Mouse (Mus musculus) gonadal fat pad, adult 2 months (tissue): ENCODE measurements around the gene Olfr1414. TPM values are rescaled to one million over a fixed set of nuclear protein-coding genes. Genes with fewer than 3 reads are reported as not detected.
A peak's percentile ranks its signal among the peaks of the same experiment; 100 is the strongest.
"Not testable (repeated sequence)": the region's sequence is repeated elsewhere in the genome, so short reads cannot be mapped to it uniquely, and the experiment has no call there.

Source experiments
- DNase-seq: peaks from one replicate; pipeline ENCODE4 v3.0.0-alpha.2; 2012; ENCODE audit warnings: low read depth
- polyA plus RNA-seq: library from polyadenylated mRNA; depleted of rRNA; stranded (reverse); fragments of >200 nt; gene quantifications from 2 replicates; pipeline ENCODE4 v1.2.3, GENCODE M21; 2012; rRNA removed

Gene Olfr1414
- polyA plus RNA-seq: 1.5 and 1.9 TPM in 2 replicates

- no peak for DNase-seq
Observed at GRCm38 (mm10) chr1:92518561-92518960, at the start of gene Olfr1414. Gene Olfr1414, minus strand, starts transcription at chr1:92518661.

GRCm38 (mm10) chr1:92545929-92546328 is 27.5 kb upstream of the Olfr1414 start:
- DNase-seq: no peak

GRCm38 (mm10) chr1:92539071-92539470 is 20.6 kb upstream of the Olfr1414 start:
- DNase-seq: no peak

- no peak for DNase-seq
Observed at GRCm38 (mm10) chr1:92536972-92537371, 18.5 kb upstream of the Olfr1414 start.

DNA sequence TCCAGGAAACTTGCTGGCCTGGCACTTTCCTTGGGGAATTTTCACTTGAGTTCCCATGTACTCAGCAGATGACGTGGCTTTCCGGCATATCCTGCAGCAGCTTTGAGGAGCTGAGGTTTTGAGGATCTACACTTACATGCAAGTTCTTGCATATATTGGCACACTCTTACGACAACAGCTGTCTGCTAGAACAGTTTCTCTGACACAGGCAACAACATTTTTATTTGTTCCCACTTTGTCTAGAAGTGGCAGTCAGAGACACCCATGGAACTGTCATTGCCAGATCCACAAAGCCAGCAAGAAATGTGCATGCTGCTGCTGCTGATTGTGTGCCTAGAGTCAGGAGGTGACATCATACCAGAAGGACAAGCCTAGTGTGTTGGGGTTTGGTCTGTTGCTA is 5.3 kb upstream of the Olfr1414 start:
- no peak for DNase-seq

GRCm38 (mm10) chr1:92521376-92521775 is 2.9 kb upstream of the Olfr1414 start:
- DNase-seq: no peak

DNA sequence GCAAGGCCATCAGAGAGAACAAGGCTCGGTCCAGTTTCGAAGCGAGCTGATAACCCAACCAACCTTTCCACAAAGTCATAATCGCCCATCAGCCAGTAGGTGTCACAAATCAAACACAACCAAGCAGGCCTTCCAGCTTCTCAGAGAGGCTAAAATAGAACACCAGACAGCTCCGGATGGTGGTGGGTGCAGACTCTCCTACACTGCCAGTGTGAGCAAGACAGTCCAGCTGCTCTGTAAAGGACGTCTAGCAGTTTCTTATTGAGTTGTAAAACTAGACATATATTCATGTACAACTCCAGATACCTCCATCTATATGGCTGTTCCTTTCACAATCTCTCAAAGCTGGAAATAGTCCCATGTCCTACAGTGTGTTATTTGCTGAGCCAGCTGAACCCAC is 585 bp upstream of the Olfr1414 start:
- DNase-seq: no peak

DNA sequence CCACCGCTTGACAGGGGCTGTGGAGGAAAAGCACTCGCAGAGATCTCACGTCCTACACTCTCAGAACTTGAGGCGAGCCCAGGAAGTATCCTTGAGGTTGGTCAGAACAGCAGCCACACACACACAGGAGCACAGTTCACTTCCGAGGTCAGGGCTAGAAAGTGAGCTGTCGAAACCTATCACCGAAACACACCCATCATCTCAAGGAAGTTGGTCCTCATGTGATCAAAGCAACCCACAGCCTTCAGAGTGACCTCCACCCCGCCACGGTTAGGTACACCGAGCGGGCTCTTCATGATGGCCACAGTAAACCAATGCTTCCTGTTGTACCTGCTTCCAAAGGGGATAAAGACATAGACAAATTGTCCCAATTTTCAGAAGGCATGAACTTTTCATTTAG is 3.1 kb downstream of the Olfr1414 start:
- DNase-seq: no peak

DNA sequence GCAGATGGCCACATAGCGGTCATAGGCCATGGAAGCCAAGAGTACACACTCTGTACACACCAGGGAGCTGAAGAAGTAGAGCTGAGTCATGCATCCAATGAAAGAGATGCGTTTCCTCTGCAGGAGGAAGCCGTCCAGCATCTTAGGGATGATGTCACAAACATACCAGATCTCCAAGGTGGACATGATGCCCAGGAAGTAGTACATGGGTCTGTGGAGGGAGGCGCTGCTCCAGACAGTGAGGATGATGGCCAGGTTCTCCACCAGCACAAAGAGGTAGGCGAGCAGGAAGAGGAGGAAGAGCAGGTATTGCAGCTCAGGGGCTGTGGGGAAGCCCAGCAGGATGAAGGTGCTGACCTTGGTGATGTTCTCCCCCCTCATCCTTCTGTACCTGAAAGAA is 6.8 kb downstream of the Olfr1414 start:
- DNase-seq: not testable (repeated sequence)

DNA sequence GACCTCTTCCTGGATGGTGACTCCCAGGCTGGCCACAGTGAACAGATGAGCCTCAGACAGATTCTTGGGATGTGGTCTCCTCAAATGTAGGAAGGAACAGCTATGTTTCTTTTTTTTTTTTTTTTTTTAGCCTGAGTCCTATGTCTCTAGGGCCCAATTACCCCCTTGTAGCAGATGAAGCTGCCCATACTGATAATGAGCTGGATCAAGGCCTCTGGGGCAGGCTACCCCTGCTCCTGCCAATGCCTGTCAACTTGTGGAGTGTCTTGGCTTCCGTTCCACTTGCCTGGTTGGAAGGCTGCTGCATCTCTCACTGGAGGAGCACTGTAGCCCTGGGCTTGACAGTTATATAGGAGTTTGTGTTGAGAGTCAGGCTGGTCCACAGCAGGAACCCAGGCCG is 22.5 kb downstream of the Olfr1414 start, which contains the start of gene Olfr1415:
Olfr1415 (minus strand) TSS at position 101 of the 400 bp plus-strand sequence.
- no peak for DNase-seq

DNA sequence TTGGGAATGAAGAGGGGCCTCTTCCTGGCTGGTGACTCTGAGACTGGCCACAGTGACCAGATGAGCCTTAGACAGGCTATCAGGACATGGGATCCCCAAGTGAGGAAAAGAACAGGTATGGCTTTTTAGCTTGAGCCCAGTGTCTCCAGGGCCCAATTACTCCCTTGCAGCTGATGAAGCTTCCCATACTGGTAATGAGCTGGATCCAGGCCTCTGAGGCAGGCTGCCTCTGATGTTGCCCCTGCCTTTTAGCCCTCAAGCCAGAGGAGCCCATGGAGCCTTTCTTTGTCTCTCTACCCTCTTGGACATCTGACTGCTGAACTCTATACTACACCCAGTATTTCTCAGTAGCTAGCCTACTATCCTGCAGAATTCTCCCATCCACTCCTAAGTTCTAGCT is 33.4 kb downstream of the Olfr1414 start, which contains the start of gene Olfr1416:
Olfr1416 (minus strand) TSS at position 101 of the 400 bp plus-strand sequence.
- no peak for DNase-seq

DNA sequence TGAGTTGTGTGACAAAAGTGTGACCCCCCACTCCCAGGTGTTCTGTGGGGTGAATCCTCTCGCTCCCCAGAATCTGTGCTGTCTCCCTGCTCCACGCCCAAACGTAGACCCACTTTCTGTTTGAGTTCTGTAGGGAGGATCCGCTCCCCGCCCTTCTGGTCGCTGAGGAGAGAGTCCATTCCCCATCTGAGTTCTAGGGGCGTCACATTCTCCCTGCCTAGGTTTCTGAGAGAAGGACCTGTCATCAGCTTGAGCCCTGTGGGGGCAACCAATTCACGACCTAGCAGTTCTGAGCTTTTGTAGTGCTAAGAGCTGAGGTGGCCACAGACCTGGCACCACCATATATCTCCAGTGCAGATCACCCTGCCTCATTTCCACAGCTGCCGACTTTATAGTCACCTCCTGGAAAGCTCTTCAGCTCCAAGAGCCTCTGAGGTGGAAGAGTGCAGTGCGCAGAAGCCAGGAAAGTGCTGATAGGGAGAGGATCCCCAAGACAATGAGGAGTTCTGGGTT is 44.3 kb downstream of the Olfr1414 start:
- DNase-seq: no peak

DNA sequence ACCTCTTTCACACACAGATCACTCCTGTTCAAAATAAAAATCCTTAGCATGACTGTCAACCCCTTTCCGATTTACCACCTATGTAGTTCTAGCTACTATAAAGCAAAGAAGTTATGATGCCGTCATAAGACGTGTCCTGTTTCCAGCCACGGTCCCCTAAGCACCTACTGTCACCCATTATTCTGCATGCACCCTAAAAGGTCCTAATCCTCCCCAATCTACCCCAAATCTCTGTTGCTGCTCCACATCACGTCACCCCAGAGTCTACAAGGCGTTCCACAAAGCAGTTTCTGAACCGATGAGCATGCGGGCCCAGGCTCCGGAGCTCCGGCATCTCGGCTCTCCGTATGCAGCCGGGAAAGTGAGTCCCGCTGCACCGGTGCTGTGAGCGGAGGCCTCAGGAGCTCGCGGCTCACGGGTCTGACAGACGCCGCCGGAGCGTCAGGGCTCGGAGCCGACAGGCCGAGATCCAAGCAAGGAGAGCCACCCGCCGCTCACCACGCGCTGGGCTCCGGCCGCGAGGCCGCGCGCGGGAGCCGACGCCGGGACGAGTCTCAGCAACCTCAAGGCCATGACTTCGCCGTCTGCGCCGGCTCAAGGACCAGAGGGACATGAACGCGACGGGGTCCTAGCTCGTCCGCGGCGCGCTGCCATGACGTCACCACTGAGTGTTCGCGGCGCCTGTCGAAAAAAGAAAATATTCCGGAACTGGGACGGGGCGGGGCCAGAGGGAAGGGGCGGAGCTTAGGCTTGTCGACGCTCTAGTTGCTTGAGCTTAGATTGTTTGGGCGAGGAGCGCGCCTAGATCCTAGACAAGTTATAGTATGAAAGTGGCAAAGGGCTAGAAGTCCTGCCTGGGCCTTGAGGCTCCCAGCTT is 45.1 kb downstream of the Olfr1414 start, which contains the start of gene Ndufa10:
Ndufa10 (minus strand) TSS at position 696 of the 877 bp plus-strand sequence.
- DNase-seq: peak; percentile 50

GRCm38 (mm10) chr1:92468891-92469290 is 49.6 kb downstream of the Olfr1414 start:
- no peak for DNase-seq

- DNase-seq: no peak
Observed at GRCm38 (mm10) chr1:92458416-92458815, 60.0 kb downstream of the Olfr1414 start.

GRCm38 (mm10) chr1:92457758-92458157 is 60.7 kb downstream of the Olfr1414 start:
- DNase-seq: no peak

Other genes with a start within 250 kb of the Olfr1414 start
- gene Ndufa10, start 44.8 kb downstream of the Olfr1414 start, polyA plus RNA-seq: 112 and 119 TPM in 2 replicates
- not detected in 2 replicates for gene Olfr1416, start 33.5 kb downstream of the Olfr1414 start, polyA plus RNA-seq
- not detected in 2 replicates for gene Olfr1415, start 22.6 kb downstream of the Olfr1414 start, polyA plus RNA-seq
- not detected in 2 replicates for gene Olfr1413, start 52.7 kb upstream of the Olfr1414 start, polyA plus RNA-seq
- not detected in 2 replicates for gene Olfr1412, start 67.1 kb upstream of the Olfr1414 start, polyA plus RNA-seq
- gene Olfr1411, start 75.8 kb upstream of the Olfr1414 start, polyA plus RNA-seq: not detected in 2 replicates
- gene Olfr1410, start 87.1 kb upstream of the Olfr1414 start, polyA plus RNA-seq: not detected in 2 replicates
- gene Olfr12, start 99.1 kb upstream of the Olfr1414 start, polyA plus RNA-seq: not detected in 2 replicates
- 223 and 237 TPM in 2 replicates for gene Cops9, start 123.3 kb upstream of the Olfr1414 start, polyA plus RNA-seq
- gene Otos, start 130.2 kb upstream of the Olfr1414 start, polyA plus RNA-seq: 0.55 and 0.89 TPM in 2 replicates